Mouse (Mus musculus) olfactory bulb, adult 2 months (tissue): ENCODE results near the gene Map6.

ENCODE experiments used
- CTCF ChIP-seq: fragments of 200-500 bp; IDR thresholded peaks from 2 replicates; pipeline ENCODE4 v1.5.1; 2012; ENCODE audit warnings: low read depth, mild to moderate bottlenecking, low read length, moderate library complexity; ENCODE audit not compliant: insufficient read depth
- POLR2A ChIP-seq: fragments of 200-500 bp; IDR thresholded peaks from 2 replicates; pipeline ENCODE4 v1.6.1; 2012; ENCODE audit warnings: mild to moderate bottlenecking, low read depth, low read length, moderate library complexity; ENCODE audit not compliant: insufficient read depth

DNA sequence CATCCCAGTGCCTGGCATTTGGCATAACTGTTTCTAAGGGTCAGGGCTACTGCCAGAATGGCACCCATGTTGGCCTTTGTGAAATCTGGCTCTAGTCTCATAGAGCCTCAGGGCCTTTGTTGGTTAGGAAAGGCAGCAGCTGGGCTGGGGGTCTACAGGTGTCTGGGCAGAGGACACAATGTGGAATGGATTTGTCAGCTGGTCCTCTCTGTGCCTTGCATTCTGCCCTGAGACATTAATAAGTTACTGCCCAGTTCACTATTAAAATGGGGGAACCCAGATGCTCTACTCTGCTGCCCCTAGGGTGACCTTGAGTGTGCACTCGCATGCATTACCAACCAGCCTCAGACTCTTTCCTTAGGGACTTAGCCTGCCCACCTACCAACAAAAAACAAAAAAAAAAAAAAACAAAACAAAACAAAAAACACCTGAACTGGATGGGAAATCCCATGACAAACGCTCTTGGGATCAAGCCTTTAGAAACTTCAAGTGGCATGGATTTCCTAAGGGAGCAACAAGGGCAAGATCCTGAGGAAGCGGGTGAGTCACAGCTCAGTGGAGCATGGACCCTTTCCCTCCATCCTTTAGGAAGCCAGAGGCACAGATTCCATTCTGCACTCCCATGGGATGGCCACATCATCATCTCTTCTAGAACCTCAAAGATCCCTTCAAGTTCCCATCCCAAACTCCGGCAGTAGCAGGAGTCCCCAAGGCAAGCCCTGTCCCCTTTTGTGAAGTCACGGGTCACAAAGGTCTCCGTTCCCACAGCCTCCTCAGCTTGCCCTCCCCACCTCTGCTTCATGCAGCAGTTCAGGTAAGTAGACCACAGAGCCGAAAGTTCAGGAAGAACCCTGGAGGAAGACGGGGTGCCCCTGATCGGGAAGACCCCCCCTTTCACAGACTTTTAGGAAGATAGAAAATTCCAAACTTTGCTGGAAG, 82.8 kb downstream of the Map6 start:
- TF ChIP-seq CTCF (no peak), POLR2A (no peak)
